Mouse (Mus musculus) forebrain, embryonic 13.5 days (tissue): ENCODE measurements at regions not wholly inside any gene's neighbourhood (a gene's known extent, or its start where the extent isn't known, plus 50 kb on each side); places are given as distances from the start of the nearest gene placed in this dataset.

Experiments
- ATAC-seq: fragments of 200-750 bp; cut with Nextera tagmentation; 2 replicates; pipeline ENCODE4 v1.8.0; 2017
- H3K27ac ChIP-seq: fragments of 300-500 bp; sonication (generic); 2 replicates; pipeline ENCODE4 v1.5.1; 2015; ENCODE audit warnings: inconsistent platforms, mild to moderate bottlenecking, moderate library complexity
- H3K27me3 ChIP-seq: fragments of 300-500 bp; sonication (generic); 2 replicates; pipeline ENCODE4 v1.6.1; 2015; ENCODE audit warnings: mild to moderate bottlenecking, inconsistent platforms
- H3K36me3 ChIP-seq: fragments of 300-500 bp; sonication (generic); 2 replicates; pipeline ENCODE4 v1.6.1; 2015; ENCODE audit warnings: mild to moderate bottlenecking, inconsistent platforms; ENCODE audit not compliant: poor library complexity, severe bottlenecking
- H3K4me1 ChIP-seq: fragments of 300-500 bp; sonication (generic); 2 replicates; pipeline ENCODE4 v1.6.1; 2015; ENCODE audit warnings: inconsistent platforms
- H3K4me2 ChIP-seq: fragments of 300-500 bp; sonication (generic); 2 replicates; pipeline ENCODE4 v1.6.1; 2015; ENCODE audit warnings: inconsistent platforms, mild to moderate bottlenecking, moderate library complexity
- H3K4me3 ChIP-seq: fragments of 300-500 bp; sonication (generic); 2 replicates; pipeline ENCODE4 v1.5.1; 2015; ENCODE audit warnings: mild to moderate bottlenecking, inconsistent platforms
- H3K9ac ChIP-seq: fragments of 300-500 bp; sonication (generic); 2 replicates; pipeline ENCODE4 v1.6.1; 2015; ENCODE audit warnings: mild to moderate bottlenecking, inconsistent platforms
- H3K9me3 ChIP-seq: fragments of 300-500 bp; sonication (generic); replicated peaks from 2 replicates; pipeline ENCODE4 v1.6.1; 2016; ENCODE audit warnings: inconsistent platforms
- WGBS: fragments of 180-500 bp; shearing (Covaris S2); methylation state at CpG from one replicate; pipeline ENCODE4 v1.1.7; 2015; 5-methylcytosine and 5-hydroxymethylcytosine counted together

DNA sequence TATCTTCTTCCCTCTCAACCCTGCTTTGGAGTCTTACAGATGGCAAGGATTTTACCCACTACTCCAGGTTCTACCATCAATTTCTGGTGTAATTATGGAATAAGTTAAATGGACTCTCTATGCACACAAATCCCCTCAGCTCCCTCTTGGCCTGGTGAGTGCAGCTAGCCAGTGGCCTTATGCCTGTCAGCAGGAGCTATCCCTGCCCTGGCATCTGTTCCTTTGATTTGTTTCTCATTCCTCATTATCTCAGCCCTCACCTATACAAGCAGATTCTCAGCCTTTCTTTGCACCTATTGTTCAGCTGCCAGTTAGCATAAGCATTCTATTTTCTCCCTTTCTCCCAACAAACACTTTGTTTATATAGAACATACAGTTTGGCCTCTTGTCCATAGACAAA is 150.3 kb downstream of the Rnf152 start:
- Histone ChIP-seq H3K27ac (no peak overlapping the region), H3K9ac (no peak overlapping the region), H3K36me3 (no peaks in the 10 kb centered on the region), H3K4me1 (no peaks in the 10 kb centered on the region), H3K9me3 (no peaks in the 10 kb centered on the region), H3K4me3 (no peak overlapping the region), H3K4me2 (no peak overlapping the region), H3K27me3 (no peaks in the 10 kb centered on the region)
- no peak for ATAC-seq

DNA sequence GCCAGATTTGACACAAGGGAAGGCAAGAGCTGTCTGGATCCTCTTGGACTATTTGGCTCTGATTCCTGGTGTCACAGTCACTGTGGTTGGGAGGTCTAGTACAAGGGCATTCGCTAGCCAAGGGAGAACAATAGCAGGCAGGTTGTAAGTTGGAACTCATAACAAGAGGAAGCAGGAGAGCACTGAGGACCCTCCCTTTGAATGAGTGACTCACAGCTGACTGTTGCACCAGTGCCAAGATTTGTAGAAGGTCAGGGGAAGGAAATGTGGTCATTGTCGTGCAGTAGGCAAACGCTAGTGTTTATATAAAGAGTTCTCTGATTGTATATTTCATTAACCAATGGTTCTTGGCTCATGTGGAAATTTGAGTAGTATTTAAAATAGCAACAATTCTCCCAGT is 157.2 kb downstream of the Rnf152 start:
- Histone ChIP-seq H3K36me3 (no peaks in the 10 kb centered on the region), H3K4me1 (no peaks in the 10 kb centered on the region), H3K4me3 (no peak overlapping the region), H3K4me2 (no peak overlapping the region), H3K9ac (no peak overlapping the region), H3K27ac (no peak overlapping the region), H3K9me3 (no peaks in the 10 kb centered on the region), H3K27me3 (no peaks in the 10 kb centered on the region)
- 89% methylated on average over 3 of the region's 3 CpGs for WGBS
- ATAC-seq: no peak

DNA sequence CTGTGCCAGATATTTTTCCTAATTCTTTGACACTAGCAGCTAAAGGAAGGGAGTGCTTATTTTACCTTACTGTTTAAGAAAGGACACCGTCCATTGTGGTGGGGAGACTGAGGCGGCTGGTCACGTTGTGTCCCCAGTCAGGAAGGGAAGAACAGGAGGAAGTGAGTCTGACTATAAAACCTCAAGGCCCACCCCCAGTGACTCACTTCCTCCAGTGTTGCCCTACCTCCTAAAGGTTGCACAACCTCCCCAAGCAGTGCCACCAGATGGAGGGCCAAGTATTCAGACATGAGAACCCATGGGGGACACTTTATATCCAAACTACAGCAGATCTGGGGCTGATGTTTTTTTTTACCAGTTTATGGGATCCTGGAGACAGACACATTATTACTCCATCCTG is 165.4 kb downstream of the Rnf152 start:
- Histone ChIP-seq H3K4me3 (no peak overlapping the region), H3K27ac (no peak overlapping the region), H3K4me2 (no peak overlapping the region), H3K27me3 (no peaks in the 10 kb centered on the region), H3K4me1 (no peaks in the 10 kb centered on the region), H3K9me3 (no peaks in the 10 kb centered on the region), H3K9ac (no peak overlapping the region), H3K36me3 (no peaks in the 10 kb centered on the region)
- WGBS: 98% methylated on average over 3 of the region's 3 CpGs
- no peak for ATAC-seq

DNA sequence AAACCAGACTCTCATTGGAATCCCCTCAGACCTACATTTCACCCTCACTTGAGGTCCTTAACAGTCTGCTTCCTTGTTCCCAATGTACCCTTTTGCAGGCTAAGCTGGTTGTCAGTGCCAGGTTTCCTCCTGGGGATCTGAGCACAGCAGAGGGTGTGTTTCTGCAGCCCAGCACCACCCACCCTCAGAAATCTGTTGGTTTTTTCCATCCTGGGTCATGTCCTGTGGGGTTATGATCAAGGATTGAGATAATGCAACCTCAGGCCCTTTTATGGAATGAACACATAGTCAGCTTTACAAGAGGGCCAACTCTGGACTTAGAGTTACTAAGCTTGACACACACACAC is 167.6 kb downstream of the Rnf152 start:
- H3K9me3 ChIP-seq: no peaks in the 10 kb centered on the region
- no peak overlapping the region for H3K27ac ChIP-seq
- no peak overlapping the region for H3K4me2 ChIP-seq
- no peaks in the 10 kb centered on the region for H3K36me3 ChIP-seq
- no peak overlapping the region for H3K9ac ChIP-seq
- no peaks in the 10 kb centered on the region for H3K27me3 ChIP-seq
- no peak for ATAC-seq
- no peak overlapping the region for H3K4me3 ChIP-seq
- no peaks in the 10 kb centered on the region for H3K4me1 ChIP-seq

DNA sequence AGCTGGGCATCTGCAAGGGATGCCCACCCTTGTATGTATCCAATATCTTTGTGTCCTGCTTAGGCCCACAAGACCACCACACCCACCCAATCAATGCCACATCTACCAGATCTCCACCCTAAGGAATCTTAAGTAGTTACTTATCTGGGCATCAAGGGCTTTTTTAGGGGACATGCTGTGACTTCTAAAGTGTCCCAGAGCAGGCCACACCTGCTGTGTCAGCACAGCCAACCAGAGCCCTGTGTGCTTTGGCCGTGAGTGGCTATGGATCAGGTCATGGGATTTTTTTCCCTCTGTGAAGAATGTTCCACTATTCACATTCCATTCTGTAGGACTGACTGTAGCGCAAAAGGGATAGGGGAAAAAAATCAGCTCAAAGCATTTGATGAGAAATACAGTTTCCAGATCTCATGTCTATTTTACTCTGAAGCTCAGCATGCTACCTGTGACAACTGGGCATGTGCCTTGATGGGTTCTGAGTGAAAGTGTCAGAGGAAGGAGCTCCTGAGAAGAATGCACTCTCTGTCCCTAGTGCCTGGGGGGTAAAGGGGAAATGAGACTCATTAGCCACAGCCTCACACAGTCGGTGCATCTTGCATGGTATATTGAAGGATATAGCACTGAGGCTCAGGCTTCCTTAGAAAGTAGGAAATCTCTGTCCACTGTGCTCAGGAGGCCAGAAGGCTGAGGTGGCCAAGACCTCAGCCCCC is 168.1 kb downstream of the Rnf152 start:
- no peak overlapping the region for H3K4me3 ChIP-seq
- 82% methylated on average over 3 of the region's 3 CpGs for WGBS
- ATAC-seq: no peak
- H3K4me2 ChIP-seq: no peak overlapping the region
- no peak overlapping the region for H3K27ac ChIP-seq
- H3K36me3 ChIP-seq: no peaks in the 10 kb centered on the region
- no peaks in the 10 kb centered on the region for H3K4me1 ChIP-seq
- no peak overlapping the region for H3K9ac ChIP-seq
- H3K27me3 ChIP-seq: no peaks in the 10 kb centered on the region
- no peaks in the 10 kb centered on the region for H3K9me3 ChIP-seq

DNA sequence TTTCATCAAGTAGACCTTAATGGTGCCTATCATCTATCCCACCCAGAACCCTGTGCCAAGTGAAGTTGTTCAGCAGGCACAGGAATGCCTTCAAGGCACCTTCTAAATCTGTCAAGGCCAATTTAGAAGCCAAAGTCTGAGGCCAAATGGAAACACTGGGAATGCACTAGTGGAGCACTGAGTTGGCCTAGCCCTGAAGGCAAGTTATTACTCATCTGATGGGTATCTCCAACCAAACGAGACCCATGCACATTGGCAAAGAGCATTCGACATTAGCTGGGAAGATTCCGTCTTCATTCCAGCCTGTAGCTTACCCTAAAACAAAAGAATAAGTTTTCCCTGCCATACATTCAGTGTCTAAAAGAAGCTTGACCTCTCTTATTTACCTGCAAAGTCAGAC is 172.0 kb downstream of the Rnf152 start:
- Histone ChIP-seq H3K4me3 (no peak overlapping the region), H3K27me3 (no peaks in the 10 kb centered on the region), H3K36me3 (no peaks in the 10 kb centered on the region), H3K9me3 (no peaks in the 10 kb centered on the region), H3K27ac (no peak overlapping the region), H3K4me1 (peaks cover 1% of the 10 kb centered on the region; the same call in 1 of the 2 replicates), H3K9ac (no peak overlapping the region), H3K4me2 (no peak overlapping the region)
- 93% methylated on average over 3 of the region's 3 CpGs for WGBS
- ATAC-seq: no peak

DNA sequence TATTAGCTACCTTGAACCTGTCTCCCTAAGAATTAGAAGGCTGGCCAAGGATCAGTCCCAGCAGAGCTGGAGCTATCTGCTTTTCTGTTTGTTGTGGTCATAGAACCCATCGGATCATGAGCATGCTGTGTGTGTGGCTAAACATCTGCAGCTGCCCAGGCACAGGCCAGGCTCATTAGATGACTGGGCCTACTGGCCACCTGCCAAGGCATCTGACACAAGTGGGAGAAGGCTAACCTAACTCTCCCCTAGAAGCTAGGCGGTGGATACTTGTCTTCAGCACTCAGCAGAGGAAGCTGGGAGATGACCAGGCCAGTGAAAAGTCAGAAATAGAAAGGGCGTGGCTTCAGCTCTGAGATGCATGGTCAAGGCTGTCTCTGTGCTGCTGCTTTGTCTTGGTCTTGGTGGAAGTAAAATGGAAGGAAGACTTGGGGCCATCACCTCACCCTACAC is 177.1 kb downstream of the Rnf152 start:
- 47% methylated on average over 3 of the region's 3 CpGs for WGBS
- H3K9me3 ChIP-seq: no peaks in the 10 kb centered on the region
- peaks cover 14% of the 10 kb centered on the region for H3K4me1 ChIP-seq
- no peaks in the 10 kb centered on the region for H3K27me3 ChIP-seq
- peak; percentile 86 for ATAC-seq
- H3K27ac ChIP-seq: no peak overlapping the region
- H3K4me3 ChIP-seq: no peak overlapping the region
- H3K36me3 ChIP-seq: no peaks in the 10 kb centered on the region
- H3K9ac ChIP-seq: no peak overlapping the region
- no peak overlapping the region for H3K4me2 ChIP-seq

DNA sequence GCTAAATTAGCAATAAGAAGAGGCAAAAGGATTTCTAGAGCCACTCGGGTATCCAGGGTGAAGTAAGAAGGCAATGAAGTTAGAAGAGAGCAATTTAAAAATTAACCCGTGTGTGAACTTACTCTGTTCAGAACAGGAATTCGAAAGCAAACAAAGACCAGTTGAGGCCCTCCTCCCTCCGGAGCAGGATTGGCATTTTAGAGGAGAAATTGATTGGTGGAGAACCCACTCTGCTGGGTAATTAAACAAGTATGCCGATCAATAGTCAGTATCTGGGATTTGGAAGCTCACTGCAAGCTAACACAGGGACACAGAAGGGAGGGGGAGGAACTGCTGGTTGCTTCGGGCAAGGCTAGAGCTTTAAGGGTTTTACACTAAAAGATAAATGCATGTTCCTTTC is 177.7 kb downstream of the Rnf152 start:
- Histone ChIP-seq H3K4me3 (no peak overlapping the region), H3K9me3 (no peaks in the 10 kb centered on the region), H3K27me3 (no peaks in the 10 kb centered on the region), H3K4me1 (peaks cover 14% of the 10 kb centered on the region), H3K36me3 (no peaks in the 10 kb centered on the region), H3K9ac (no peak overlapping the region), H3K27ac (no peak overlapping the region), H3K4me2 (no peak overlapping the region)
- WGBS: 8% methylated on average over 6 of the region's 6 CpGs
- ATAC-seq: peak; percentile 68

DNA sequence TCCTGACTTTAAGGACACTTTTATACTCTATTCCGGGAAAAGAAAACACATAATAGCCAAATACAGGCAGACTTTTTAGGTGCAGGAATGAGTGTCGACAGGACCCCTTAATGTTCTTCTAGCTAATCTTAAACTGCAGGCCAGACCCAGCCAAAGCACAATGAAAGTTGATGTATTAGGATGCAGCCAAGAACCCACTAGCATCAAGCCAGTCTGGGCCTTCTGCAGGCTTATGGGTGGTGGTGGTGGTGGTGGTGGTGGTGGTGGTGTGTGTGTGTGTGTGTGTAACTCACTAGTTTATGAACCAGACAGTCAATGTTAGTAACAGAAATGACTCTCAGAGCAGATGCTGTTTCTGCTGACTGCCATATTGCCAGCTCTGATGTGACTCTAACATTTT is 178.6 kb downstream of the Rnf152 start:
- Histone ChIP-seq H3K9ac (no peak overlapping the region), H3K4me3 (no peak overlapping the region), H3K27ac (no peak overlapping the region), H3K4me2 (no peak overlapping the region), H3K9me3 (no peaks in the 10 kb centered on the region), H3K27me3 (no peaks in the 10 kb centered on the region), H3K36me3 (no peaks in the 10 kb centered on the region), H3K4me1 (peaks cover 14% of the 10 kb centered on the region)
- 63% methylated on average over 2 of the region's 2 CpGs for WGBS
- no peak for ATAC-seq

DNA sequence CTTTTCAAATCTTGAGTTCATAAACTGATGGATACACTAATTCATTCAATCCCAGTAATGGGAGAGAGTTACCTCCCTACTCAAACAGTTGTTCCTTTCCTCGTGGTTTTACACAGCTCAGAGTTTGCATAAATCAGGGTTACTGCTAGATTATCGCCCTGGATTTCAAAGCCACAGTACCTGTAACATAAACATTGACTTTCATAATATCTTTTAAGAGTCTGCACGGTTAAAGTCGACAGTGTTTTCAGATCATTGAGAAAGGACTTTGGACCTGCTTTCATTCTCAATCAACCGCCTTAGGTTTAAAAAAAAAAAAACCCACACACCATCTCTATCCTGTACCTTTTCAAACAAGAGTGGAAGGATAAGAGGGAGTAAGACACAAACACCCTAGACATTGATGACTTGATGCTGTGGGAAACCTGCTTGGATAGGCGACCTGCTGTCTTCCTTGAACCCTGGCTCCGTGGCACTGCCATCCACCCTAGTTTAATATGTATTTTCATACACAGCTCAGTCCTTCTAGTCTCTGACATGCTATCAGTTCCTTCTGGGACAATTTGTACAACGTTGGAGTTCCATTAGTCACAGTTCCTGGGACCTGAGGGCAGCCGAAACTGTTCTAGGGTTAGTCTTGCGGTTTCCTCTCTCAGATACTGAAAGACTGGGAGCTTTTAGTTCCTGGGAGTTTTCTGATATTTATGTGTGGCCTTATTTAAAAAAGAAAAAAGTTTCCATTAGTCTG is 179.3 kb downstream of the Rnf152 start:
- Histone ChIP-seq H3K4me1 (peaks cover 14% of the 10 kb centered on the region), H3K27me3 (no peaks in the 10 kb centered on the region), H3K36me3 (no peaks in the 10 kb centered on the region), H3K9me3 (no peaks in the 10 kb centered on the region), H3K4me3 (no peak overlapping the region), H3K27ac (no peak overlapping the region), H3K4me2 (no peak overlapping the region), H3K9ac (no peak overlapping the region)
- 85% methylated on average over 10 of the region's 10 CpGs for WGBS
- ATAC-seq: no peak

DNA sequence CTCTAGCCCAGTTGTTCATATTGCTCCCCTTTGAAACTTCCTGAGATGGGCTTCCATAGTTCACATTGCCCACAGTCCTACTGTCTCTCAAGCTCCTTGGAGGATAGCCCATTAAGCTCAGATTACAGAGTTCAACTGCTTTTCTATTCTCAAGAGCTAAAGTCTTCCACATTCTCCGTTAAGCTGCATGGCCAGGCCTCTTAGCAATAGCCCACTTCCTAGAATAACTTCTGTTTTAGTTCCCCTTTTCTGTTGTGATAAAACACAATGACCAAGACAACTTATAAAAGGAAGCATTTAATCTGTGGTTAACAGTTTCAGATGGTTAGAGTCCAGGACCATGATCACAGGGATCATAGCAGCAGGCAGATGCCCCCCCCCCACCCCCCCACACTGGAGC is 185.5 kb downstream of the Rnf152 start:
- no peak overlapping the region for H3K4me3 ChIP-seq
- H3K27ac ChIP-seq: no peak overlapping the region
- WGBS: 85% methylated on average over 1 of the region's 1 CpGs
- no peak overlapping the region for H3K4me2 ChIP-seq
- ATAC-seq: no peak
- H3K9me3 ChIP-seq: no peaks in the 10 kb centered on the region
- no peak overlapping the region for H3K9ac ChIP-seq
- no peaks in the 10 kb centered on the region for H3K4me1 ChIP-seq
- no peaks in the 10 kb centered on the region for H3K36me3 ChIP-seq
- no peaks in the 10 kb centered on the region for H3K27me3 ChIP-seq

DNA sequence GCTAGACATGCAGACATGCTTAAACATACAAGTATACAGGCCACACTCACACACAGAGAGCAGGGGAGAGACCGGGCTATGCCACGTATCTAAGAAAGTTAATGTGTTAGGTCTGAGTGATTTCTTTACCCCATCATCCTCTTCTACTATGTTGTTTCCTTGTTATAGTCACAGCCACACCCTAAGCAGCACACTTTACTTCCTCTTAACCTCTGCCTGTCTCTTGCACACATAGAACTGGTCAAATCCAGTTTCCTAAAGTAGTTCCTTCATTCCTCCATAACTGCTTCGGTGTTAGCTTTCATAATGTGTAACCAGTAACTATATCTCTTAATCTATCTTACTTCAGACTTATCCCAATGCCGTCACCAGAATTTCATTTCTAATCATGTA is 186.4 kb downstream of the Rnf152 start:
- ATAC-seq: no peak
- no peaks in the 10 kb centered on the region for H3K9me3 ChIP-seq
- H3K27ac ChIP-seq: no peak overlapping the region
- no peak overlapping the region for H3K4me2 ChIP-seq
- no peaks in the 10 kb centered on the region for H3K36me3 ChIP-seq
- H3K4me3 ChIP-seq: no peak overlapping the region
- 93% methylated on average over 4 of the region's 4 CpGs for WGBS
- no peak overlapping the region for H3K9ac ChIP-seq
- no peaks in the 10 kb centered on the region for H3K27me3 ChIP-seq
- H3K4me1 ChIP-seq: no peaks in the 10 kb centered on the region
